Mouse (Mus musculus): ENCODE measurements around the gene Fam71b. TPM values are rescaled to one million over a fixed set of nuclear protein-coding genes. Genes with fewer than 3 reads are reported as not detected.

The Fam71b gene
- polyA plus RNA-seq, 1 experiment from 2014 or later = not detected

DNA sequence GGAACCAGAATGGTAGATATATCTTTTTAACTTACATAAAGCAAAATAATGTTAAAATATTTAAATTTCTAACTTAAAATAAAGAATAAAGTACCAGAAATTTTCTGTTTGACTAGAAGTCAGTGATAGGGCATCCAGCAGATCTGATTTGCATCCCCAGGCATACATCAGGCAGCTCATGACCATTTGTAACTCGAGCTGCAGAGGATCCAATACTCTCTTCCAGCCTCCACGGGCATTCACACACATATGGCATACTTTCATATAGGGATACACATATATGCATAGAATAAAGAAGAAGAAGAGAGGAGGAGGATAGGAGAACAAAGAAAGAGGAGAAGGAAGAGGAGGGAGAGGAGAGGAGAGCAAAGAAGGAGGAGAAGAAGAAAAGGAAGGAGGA is 1.5 kb downstream of the Fam71b start:
- H3K4me1 ChIP-seq (replicated peaks; ENCODE audit: insufficient read depth, low read length) = no peaks in the 10 kb centered on the region
- no peak for TF ChIP-seq CTCF (IDR thresholded peaks at IDR 0.05; ENCODE audit: low read depth)
- no peaks in the 10 kb centered on the region for H3K36me3 ChIP-seq (ENCODE audit: insufficient read depth, low read length)
- H3K4me2 ChIP-seq (ENCODE audit: low read length) = no peak overlapping the region
- H3K9me3 ChIP-seq (replicated peaks; ENCODE audit: low read length) = no peaks in the 10 kb centered on the region
- no peak overlapping the region for H3K4me3 ChIP-seq (replicated peaks; ENCODE audit: low read depth, low read length)
- H3K27ac ChIP-seq = no peak overlapping the region
- DNase-seq (ENCODE audit: low spot score) (no peak), ATAC-seq (replicated peaks; ENCODE audit: low FRiP score, low read depth) (no peak)
- no peak overlapping the region for H3K9ac ChIP-seq (ENCODE audit: low read depth, low read length)
- 36% methylated on average over 2 of the region's 2 CpGs for WGBS
- H3K27me3 ChIP-seq (ENCODE audit: insufficient read depth, low read length) = no peaks in the 10 kb centered on the region

DNA sequence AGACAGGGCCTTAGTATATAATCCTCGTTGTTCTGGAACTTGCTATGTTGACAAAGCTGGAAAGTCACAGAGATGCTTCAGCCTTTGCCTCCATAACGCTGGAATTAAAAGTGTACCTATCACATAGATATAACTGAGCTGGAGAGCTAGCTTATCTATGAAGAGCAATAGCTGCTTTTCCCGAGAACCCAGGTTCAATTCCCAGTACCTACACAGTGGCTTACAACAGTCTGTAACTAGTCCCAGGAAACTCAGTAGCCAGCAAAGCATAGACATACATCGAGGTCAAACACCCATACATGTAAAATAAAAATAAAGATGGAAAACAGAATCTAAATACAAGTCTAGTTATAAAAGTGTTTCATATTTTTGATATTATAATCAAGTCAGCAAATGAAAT is 2.1 kb downstream of the Fam71b start:
- Histone ChIP-seq H3K27ac (no peak overlapping the region), H3K9me3 (replicated peaks; ENCODE audit: low read length) (no peaks in the 10 kb centered on the region), H3K4me3 (replicated peaks; ENCODE audit: low read depth, low read length) (no peak overlapping the region), H3K4me2 (ENCODE audit: low read length) (no peak overlapping the region), H3K9ac (ENCODE audit: low read depth, low read length) (no peak overlapping the region), H3K27me3 (ENCODE audit: insufficient read depth, low read length) (no peaks in the 10 kb centered on the region), H3K36me3 (ENCODE audit: insufficient read depth, low read length) (no peaks in the 10 kb centered on the region), H3K4me1 (replicated peaks; ENCODE audit: insufficient read depth, low read length) (no peaks in the 10 kb centered on the region)
- no peak for TF ChIP-seq CTCF (IDR thresholded peaks at IDR 0.05; ENCODE audit: low read depth)
- 81% methylated on average over 4 of the region's 4 CpGs for WGBS
- DNase-seq (ENCODE audit: low spot score) (no peak), ATAC-seq (replicated peaks; ENCODE audit: low FRiP score, low read depth) (no peak)

DNA sequence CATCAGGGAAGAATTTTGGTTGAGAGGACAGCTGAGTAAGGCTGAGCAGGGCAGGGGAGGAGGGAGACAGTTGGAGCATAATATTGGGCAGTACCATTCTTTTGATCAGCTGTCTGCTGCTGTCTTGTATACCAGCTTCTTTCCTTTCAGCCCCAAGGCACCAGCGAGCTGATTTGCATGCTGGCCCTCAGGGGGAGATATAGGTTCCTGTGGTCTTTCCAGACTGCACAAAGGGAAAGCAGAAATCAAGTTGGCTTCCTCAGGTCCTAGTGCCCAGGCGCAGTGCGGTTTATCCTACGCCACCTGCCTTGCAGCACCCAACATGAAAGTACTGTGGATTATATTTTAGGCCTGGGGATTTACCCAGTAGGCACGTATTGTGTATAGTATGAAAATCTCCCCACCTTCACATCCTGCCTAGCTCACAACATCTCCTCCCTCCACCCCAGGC is 2.6 kb downstream of the Fam71b start:
- no peak for TF ChIP-seq CTCF (IDR thresholded peaks at IDR 0.05; ENCODE audit: low read depth)
- Histone ChIP-seq H3K27ac (no peak overlapping the region), H3K4me3 (replicated peaks; ENCODE audit: low read depth, low read length) (no peak overlapping the region), H3K9ac (ENCODE audit: low read depth, low read length) (no peak overlapping the region), H3K4me1 (replicated peaks; ENCODE audit: insufficient read depth, low read length) (no peaks in the 10 kb centered on the region), H3K4me2 (ENCODE audit: low read length) (no peak overlapping the region), H3K27me3 (ENCODE audit: insufficient read depth, low read length) (no peaks in the 10 kb centered on the region), H3K36me3 (ENCODE audit: insufficient read depth, low read length) (no peaks in the 10 kb centered on the region), H3K9me3 (replicated peaks; ENCODE audit: low read length) (no peaks in the 10 kb centered on the region)
- WGBS = 71% methylated on average over 5 of the region's 5 CpGs
- no peak for DNase-seq (ENCODE audit: low spot score)
- ATAC-seq (replicated peaks; ENCODE audit: low FRiP score, low read depth) = no peak

DNA sequence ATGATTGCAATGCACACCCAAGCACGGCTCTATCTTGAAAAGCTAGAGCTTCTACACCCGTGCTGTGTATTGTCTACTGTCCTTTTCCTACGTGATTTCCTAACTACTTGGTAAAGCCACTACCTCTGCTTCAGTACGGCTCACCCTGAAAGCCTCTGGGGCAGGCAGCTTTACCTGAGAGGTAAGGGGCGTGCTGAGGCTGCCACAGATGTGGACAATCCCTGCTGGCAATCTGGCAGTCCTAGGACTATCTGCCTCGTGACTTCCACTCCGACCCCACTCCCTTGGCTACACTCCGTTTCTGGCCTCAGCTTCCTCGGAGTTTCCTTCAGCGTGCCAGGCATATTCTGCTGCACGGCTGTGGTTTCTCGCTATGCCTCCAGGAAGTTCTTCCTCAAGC is 5.2 kb downstream of the Fam71b start:
- peak overlapping the region; percentile 18; the same call in 1 of the 2 replicates for H3K4me2 ChIP-seq (ENCODE audit: low read length)
- no peak overlapping the region for H3K9ac ChIP-seq (ENCODE audit: low read depth, low read length)
- no peaks in the 10 kb centered on the region for H3K4me1 ChIP-seq (replicated peaks; ENCODE audit: insufficient read depth, low read length)
- ATAC-seq (replicated peaks; ENCODE audit: low FRiP score, low read depth) (no peak), DNase-seq (ENCODE audit: low spot score) (no peak)
- no peaks in the 10 kb centered on the region for H3K36me3 ChIP-seq (ENCODE audit: insufficient read depth, low read length)
- no peaks in the 10 kb centered on the region for H3K27me3 ChIP-seq (ENCODE audit: insufficient read depth, low read length)
- WGBS = 67% methylated on average over 12 of the region's 12 CpGs
- H3K9me3 ChIP-seq (replicated peaks; ENCODE audit: low read length) = no peaks in the 10 kb centered on the region
- no peak for TF ChIP-seq CTCF (IDR thresholded peaks at IDR 0.05; ENCODE audit: low read depth)
- H3K4me3 ChIP-seq (replicated peaks; ENCODE audit: low read depth, low read length) = no peak overlapping the region
- peak overlapping the region; percentile 36; the same call in 1 of the 2 replicates for H3K27ac ChIP-seq

DNA sequence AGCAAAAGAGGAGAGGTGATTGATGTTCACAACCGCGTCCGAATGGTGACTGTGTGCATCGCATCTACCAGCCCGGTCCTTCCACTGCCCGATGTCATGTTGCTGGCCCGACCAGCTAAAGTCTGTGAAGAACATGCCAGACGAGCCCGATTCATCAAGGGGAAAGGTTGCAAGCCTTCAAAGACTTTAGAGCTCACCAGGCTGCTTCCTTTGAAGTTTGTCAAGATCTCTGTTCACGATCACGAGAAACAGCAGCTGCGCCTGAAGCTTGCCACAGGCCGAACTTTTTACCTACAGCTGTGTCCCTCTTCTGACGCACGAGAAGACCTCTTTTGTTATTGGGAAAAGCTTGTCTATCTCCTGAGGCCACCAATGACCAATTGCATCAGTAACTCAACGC is 8.6 kb downstream of the Fam71b start:
- no peaks in the 10 kb centered on the region for H3K9me3 ChIP-seq (replicated peaks; ENCODE audit: low read length)
- H3K27ac ChIP-seq = no peak overlapping the region
- TF ChIP-seq CTCF (IDR thresholded peaks at IDR 0.05; ENCODE audit: low read depth) = no peak
- DNase-seq (ENCODE audit: low spot score) = no peak
- H3K36me3 ChIP-seq (ENCODE audit: insufficient read depth, low read length) = no peaks in the 10 kb centered on the region
- 83% methylated on average over 16 of the region's 16 CpGs for WGBS
- H3K9ac ChIP-seq (ENCODE audit: low read depth, low read length) = no peak overlapping the region
- H3K27me3 ChIP-seq (ENCODE audit: insufficient read depth, low read length) = no peaks in the 10 kb centered on the region
- H3K4me1 ChIP-seq (replicated peaks; ENCODE audit: insufficient read depth, low read length) = no peaks in the 10 kb centered on the region
- no peak overlapping the region for H3K4me2 ChIP-seq (ENCODE audit: low read length)
- no peak for ATAC-seq (replicated peaks; ENCODE audit: low FRiP score, low read depth)
- no peak overlapping the region for H3K4me3 ChIP-seq (replicated peaks; ENCODE audit: low read depth, low read length)

DNA sequence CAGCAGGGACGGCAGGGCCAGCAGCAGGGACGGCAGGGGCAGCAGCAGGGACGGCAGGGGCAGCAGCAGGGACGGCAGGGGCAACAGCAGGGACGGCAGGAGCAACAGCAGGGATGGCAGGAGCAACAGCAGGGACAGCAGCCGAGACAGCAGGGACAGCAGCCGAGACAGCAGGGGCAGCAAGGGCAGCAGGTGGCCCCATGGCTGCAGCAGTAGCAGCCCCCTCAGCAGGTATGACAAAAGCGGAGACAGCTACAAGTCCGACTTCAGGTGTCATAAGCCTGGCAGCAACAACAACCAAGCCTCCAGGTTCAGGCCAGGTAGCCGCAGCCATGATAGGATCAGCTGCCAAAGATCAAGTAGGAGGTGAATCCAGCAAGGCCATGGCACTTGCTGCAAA is 10.4 kb downstream of the Fam71b start:
- Histone ChIP-seq H3K27ac (no peak overlapping the region), H3K9ac (ENCODE audit: low read depth, low read length) (no peak overlapping the region), H3K36me3 (ENCODE audit: insufficient read depth, low read length) (no peaks in the 10 kb centered on the region), H3K4me2 (ENCODE audit: low read length) (no peak overlapping the region), H3K9me3 (replicated peaks; ENCODE audit: low read length) (no peaks in the 10 kb centered on the region), H3K4me3 (replicated peaks; ENCODE audit: low read depth, low read length) (no peak overlapping the region), H3K4me1 (replicated peaks; ENCODE audit: insufficient read depth, low read length) (no peaks in the 10 kb centered on the region), H3K27me3 (ENCODE audit: insufficient read depth, low read length) (no peaks in the 10 kb centered on the region)
- ATAC-seq (replicated peaks; ENCODE audit: low FRiP score, low read depth) (no peak), DNase-seq (ENCODE audit: low spot score) (no peak)
- WGBS = 49% methylated on average over 10 of the region's 10 CpGs
- no peak for TF ChIP-seq CTCF (IDR thresholded peaks at IDR 0.05; ENCODE audit: low read depth)

DNA sequence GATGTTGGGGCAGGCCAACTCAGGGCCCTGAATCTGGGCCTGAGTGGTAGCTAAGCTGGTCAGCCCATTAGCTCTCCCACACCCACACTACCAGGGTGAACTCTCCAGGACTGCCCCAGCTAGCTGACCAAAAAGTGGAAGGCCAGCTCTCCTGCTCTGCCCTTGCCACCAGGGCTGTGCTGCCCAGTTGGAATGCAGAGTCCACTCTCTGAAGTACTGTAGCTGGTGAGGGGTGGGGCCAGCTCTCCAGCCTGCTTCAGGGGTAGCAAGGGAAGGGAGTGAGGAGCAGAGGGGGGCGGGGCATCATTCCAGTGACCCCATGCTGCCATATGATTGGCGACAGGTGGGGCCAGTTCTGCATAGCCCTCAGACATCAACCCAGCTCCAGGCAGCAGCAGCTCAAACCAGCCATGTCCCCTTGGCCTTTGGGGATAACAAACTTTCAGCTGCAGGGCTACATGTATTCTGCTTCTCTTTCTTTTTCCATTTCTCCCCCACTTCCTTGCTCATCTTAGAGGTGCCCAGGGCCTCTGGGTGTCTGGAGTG is 13.7 kb downstream of the Fam71b start:
- 55% methylated on average over 2 of the region's 2 CpGs for WGBS
- H3K27ac ChIP-seq = no peak overlapping the region
- no peak overlapping the region for H3K9ac ChIP-seq (ENCODE audit: low read depth, low read length)
- no peak overlapping the region for H3K4me2 ChIP-seq (ENCODE audit: low read length)
- DNase-seq (ENCODE audit: low spot score) = no peak
- no peak overlapping the region for H3K4me3 ChIP-seq (replicated peaks; ENCODE audit: low read depth, low read length)
- no peak for TF ChIP-seq CTCF (IDR thresholded peaks at IDR 0.05; ENCODE audit: low read depth)
- H3K27me3 ChIP-seq (ENCODE audit: insufficient read depth, low read length) = no peaks in the 10 kb centered on the region
- no peaks in the 10 kb centered on the region for H3K36me3 ChIP-seq (ENCODE audit: insufficient read depth, low read length)
- ATAC-seq (replicated peaks; ENCODE audit: low FRiP score, low read depth) = no peak
- no peaks in the 10 kb centered on the region for H3K4me1 ChIP-seq (replicated peaks; ENCODE audit: insufficient read depth, low read length)
- H3K9me3 ChIP-seq (replicated peaks; ENCODE audit: low read length) = no peaks in the 10 kb centered on the region

All from kidney, postnatal 0 days (tissue).